ENCODE assay signal across 20 mouse cellular contexts in the genomic region with DNA sequence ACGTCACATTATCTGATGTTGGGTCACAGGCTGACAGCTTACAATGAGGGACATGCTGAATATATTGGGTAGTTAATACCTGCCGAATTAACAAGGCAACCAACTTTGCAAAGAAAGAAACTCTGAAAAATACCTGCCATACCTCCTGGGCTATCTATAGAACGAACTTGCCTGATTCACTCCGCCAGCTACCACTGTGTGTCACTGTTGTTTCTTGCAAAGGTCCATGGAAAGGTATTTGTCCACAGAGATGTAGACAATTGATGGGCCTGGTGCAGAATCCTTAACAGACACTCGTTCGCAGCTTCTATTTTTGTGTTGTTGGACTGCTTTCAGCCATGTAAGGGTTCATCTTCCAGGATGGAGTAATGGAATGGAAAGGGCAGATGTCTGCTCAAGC.
DNase-seq lines count a peak whose midpoint lies in the region; ATAC-seq and TF ChIP-seq lines count a peak whose summit lies in the region.
"Had no signal": no experiment of that assay in that cellular context is flagged by ENCODE, and none has a peak within 500 bp of the region (broad histone marks: within the 10 kb centered on the region; RNA-seq: fewer than 3 reads in every experiment).

No protein-coding gene starts in this region.

- H3K9ac ChIP-seq in heart, adult 2 months (ENCODE audit: low read depth, low read length): no peak overlapping the region
- no peak overlapping the region for H3K9ac ChIP-seq in heart, embryonic 12.5 days
- H3K9ac ChIP-seq: embryonic facial prominence, embryonic 15.5 days; forebrain, embryonic 13.5 days; heart, embryonic 13.5 days; limb, embryonic 15.5 days; liver, postnatal 0 days; midbrain, embryonic 13.5 days; stomach, embryonic 15.5 days had no signal

- H3K27me3 ChIP-seq in heart, adult 2 months (ENCODE audit: control insufficient read depth, insufficient read depth, low read length): no peaks in the 10 kb centered on the region
- no peaks in the 10 kb centered on the region for H3K27me3 ChIP-seq in heart, embryonic 12.5 days (replicated peaks)
- H3K27me3 ChIP-seq: embryonic facial prominence, embryonic 15.5 days; forebrain, embryonic 13.5 days; heart, embryonic 13.5 days; limb, embryonic 15.5 days; midbrain, embryonic 13.5 days; stomach, embryonic 15.5 days had no signal

- no peaks in the 10 kb centered on the region for H3K79me2 ChIP-seq in heart, adult 2 months (replicated peaks; ENCODE audit: control insufficient read depth, insufficient read depth, low read length)

- H3K4me3 ChIP-seq in heart, adult 2 months: no peak overlapping the region
- no peak overlapping the region for H3K4me3 ChIP-seq in heart, embryonic 12.5 days
- H3K4me3 ChIP-seq in layer of hippocampus, adult 2 months: no peak overlapping the region
- H3K4me3 ChIP-seq: embryonic facial prominence, embryonic 15.5 days; forebrain, embryonic 13.5 days; heart, embryonic 13.5 days; limb, embryonic 15.5 days; midbrain, embryonic 13.5 days; stomach, embryonic 15.5 days had no signal

- H3K4me1 ChIP-seq in heart, adult 2 months (ENCODE audit: control insufficient read depth, insufficient read depth, low read length): no peaks in the 10 kb centered on the region
- no peaks in the 10 kb centered on the region for H3K4me1 ChIP-seq in heart, embryonic 12.5 days (replicated peaks)
- H3K4me1 ChIP-seq: embryonic facial prominence, embryonic 15.5 days; forebrain, embryonic 13.5 days; heart, embryonic 13.5 days; limb, embryonic 15.5 days; midbrain, embryonic 13.5 days; stomach, embryonic 15.5 days had no signal

- no peak for DNase-seq in heart, adult 2 months
- no peak for DNase-seq in layer of hippocampus, adult 2 months (ENCODE audit: low spot score in 2 of 2)
- DNase-seq in layer of hippocampus, postnatal 25 days (ENCODE audit: extremely low spot score in 1 of 2, low spot score in 1 of 2): no peak
- DNase-seq in 3T3-L1 (ENCODE audit: low read depth, low spot score): peak; percentile 7
- peak; percentile 3 for DNase-seq in NIH3T3 (ENCODE audit: low read depth)
- DNase-seq in frontal cortex, postnatal 14 days (ENCODE audit: low spot score in 2 of 2): no peak
- DNase-seq: adrenal gland, adult 8-10 months; cerebellum, postnatal 25 days; kidney, postnatal 25 days; liver, postnatal 0 days; spleen, adult 18-20 months had no signal

- no peak for ATAC-seq in heart, embryonic 12.5 days (ENCODE audit: insufficient number of reproducible peaks, low FRiP score)
- ATAC-seq in granulocyte monocyte progenitor cell, adult 5-6 weeks (replicated peaks; ENCODE audit: poor library complexity, severe bottlenecking): no peak
- ATAC-seq: forebrain, embryonic 13.5 days; liver, postnatal 0 days; midbrain, embryonic 13.5 days had no signal

- no peak overlapping the region for H3K4me2 ChIP-seq in heart, embryonic 12.5 days
- H3K4me2 ChIP-seq: embryonic facial prominence, embryonic 15.5 days; forebrain, embryonic 13.5 days; heart, embryonic 13.5 days; limb, embryonic 15.5 days; midbrain, embryonic 13.5 days; stomach, embryonic 15.5 days had no signal

- WGBS in heart, adult 2 months: 73% methylated on average over 6 of the region's 6 CpGs
- WGBS in heart, embryonic 12.5 days: 71% methylated on average over 6 of the region's 6 CpGs

- no peak overlapping the region for H3K27ac ChIP-seq in heart, adult 2 months
- H3K27ac ChIP-seq in heart, embryonic 12.5 days (ENCODE audit: poor library complexity, severe bottlenecking): no peak overlapping the region
- no peak overlapping the region for H3K27ac ChIP-seq in layer of hippocampus, adult 2 months
- H3K27ac ChIP-seq: embryonic facial prominence, embryonic 15.5 days; forebrain, embryonic 13.5 days; heart, embryonic 13.5 days; limb, embryonic 15.5 days; midbrain, embryonic 13.5 days; stomach, embryonic 15.5 days had no signal

- no peak for TF ChIP-seq EP300 in heart, adult 2 months (IDR thresholded peaks at IDR 0.05; ENCODE audit: insufficient read depth, low read depth, low read length)

- intact Hi-C loops in heart, adult 2 months (cut with DNase I): no loop called here

- no peaks in the 10 kb centered on the region for H3K9me3 ChIP-seq in heart, embryonic 12.5 days (replicated peaks)
- H3K9me3 ChIP-seq: embryonic facial prominence, embryonic 15.5 days; forebrain, embryonic 13.5 days; heart, embryonic 13.5 days; limb, embryonic 15.5 days; midbrain, embryonic 13.5 days; stomach, embryonic 15.5 days had no signal

- 0 out of 2 replicates have a peak, but pooled peaks have one; percentile 6 for TF ChIP-seq CTCF in heart, adult 2 months (IDR thresholded peaks at IDR 0.05)
- peak; percentile 50 for TF ChIP-seq CTCF in layer of hippocampus, adult 2 months (conservative IDR thresholded peaks at IDR 0.05)

- no peaks in the 10 kb centered on the region for H3K36me3 ChIP-seq in heart, adult 2 months (ENCODE audit: control insufficient read depth, insufficient read depth, low read length)
- no peaks in the 10 kb centered on the region for H3K36me3 ChIP-seq in heart, embryonic 12.5 days
- H3K36me3 ChIP-seq: embryonic facial prominence, embryonic 15.5 days; G1E; heart, embryonic 13.5 days; limb, embryonic 15.5 days; midbrain, embryonic 13.5 days; stomach, embryonic 15.5 days had no signal

- TF ChIP-seq POLR2A in heart, adult 2 months (IDR thresholded peaks at IDR 0.05; ENCODE audit: insufficient read depth, low read depth, low read length): no peak

Comparison
In these comparisons a context has a peak if more than half of its experiments do, and no peak if none do; other contexts are left out.
1. DNase-seq: peak in 3T3-L1 (single experiment) and NIH3T3 (single experiment); none in heart, adult 2 months (0 of 2), layer of hippocampus, adult 2 months (0 of 2), layer of hippocampus, postnatal 25 days (0 of 2) and frontal cortex, postnatal 14 days (0 of 2).